Mouse (Mus musculus): ENCODE data around the gene Mybl2.

Mybl2 gene

DNA sequence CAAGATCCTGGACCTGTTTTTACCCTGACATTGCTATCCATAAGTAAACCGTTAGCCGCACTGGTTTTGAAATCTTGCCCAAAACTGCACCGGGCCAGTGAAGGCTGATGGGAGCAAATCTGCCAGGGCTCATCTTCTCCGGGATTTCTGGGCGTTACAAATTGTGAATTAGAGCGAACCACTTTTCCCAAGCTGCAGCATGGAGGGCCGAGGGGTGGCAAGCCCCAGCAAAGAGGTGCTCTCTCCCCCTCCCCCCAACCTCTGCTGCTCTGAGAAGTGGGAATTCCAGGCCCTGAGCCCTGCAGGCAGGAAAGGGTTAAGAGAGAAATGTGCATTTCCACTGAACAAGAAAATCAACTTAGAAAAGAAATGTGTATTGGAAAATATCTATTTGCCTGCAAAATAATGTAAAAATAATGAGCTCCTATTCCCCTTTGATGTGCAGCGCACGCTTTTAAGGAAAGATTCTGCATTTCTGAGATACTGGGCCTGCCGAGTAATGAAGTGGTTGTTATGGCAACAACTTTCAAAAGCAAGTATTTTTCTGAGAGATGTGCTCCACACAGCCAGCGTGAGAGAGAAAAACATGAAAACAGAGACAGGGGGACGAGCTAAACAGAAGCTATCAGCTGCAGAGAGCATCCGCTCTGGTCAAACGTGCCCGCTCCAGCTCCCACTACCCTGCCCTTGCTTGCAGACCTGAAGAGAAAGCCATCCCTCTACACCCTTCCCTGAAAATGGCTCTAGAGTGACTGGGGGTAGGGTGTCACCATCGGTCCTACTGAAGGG lies 57.1 kb downstream of the Mybl2 start:
- DNase-seq (ENCODE audit: low spot score), result no peak

GRCm38 (mm10) chr2:163120626-163121352 lies 66.3 kb downstream of the Mybl2 start:
- DNase-seq (ENCODE audit: low spot score), result no peak

GRCm38 (mm10) chr2:163121353-163121660 lies 66.8 kb downstream of the Mybl2 start:
- DNase-seq (ENCODE audit: low spot score), result no peak

DNA sequence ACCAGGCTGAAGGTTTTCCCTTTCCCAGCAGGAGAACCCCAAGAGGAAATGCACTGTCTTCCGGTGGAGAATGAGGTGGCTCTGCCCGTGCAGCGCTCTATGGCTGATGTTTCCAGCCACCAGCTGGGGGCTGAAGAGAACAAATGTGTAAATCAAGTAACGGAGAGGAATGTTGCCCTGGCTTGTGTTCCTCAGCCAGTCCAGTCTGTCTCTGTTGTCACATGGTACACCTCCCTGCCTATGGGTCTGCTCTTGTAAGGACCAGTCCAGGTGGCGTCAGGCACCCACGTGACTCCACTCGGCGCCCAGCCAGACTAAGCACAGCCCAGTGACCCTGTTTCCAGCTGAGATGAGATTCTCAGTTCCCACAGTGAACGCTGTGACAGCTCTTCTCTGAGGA lies 67.8 kb downstream of the Mybl2 start:
- DNase-seq (ENCODE audit: low spot score), result no peak

GRCm38 (mm10) chr2:163123496-163123895 lies 69.0 kb downstream of the Mybl2 start:
- DNase-seq (ENCODE audit: low spot score), result no peak

DNA sequence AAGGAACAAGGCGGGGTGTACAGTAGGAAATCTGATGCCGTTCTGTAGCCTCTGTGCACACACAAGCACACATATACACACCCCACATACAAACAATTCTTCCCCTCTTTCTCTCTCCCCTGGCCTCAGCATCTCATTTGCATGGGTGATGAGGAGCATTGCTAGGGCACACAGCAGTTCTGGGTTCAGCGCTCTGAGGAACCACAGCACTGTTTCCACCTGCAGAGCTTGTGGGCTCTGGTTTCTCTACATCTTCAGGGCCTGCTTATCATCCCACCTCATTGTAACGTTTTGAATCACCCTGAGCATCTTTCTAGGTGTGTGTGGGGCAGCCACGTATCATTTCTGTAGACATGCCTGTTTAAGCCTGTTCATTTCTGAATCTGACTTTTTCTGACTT lies 76.3 kb downstream of the Mybl2 start:
- no peak for DNase-seq (ENCODE audit: low spot score)

DNA sequence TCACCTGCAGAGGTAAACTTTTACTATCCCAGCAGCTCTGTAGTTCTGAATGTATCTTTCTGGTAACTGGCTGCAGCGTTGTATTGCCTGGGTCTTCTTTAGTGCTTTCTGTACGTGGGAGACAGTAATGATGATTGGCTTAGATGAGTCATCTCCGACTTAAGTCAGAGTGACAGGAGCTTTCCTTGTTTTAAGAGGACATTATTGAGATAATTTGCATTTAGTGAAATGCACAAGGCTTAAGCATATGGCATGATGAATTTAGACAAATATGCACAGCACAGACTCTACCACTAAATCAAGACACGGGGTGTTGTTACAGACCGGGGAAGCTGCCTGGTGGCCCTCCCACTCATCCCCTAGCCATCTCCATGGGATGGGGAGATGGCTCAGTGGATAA lies 77.8 kb downstream of the Mybl2 start:
- no peak for DNase-seq (ENCODE audit: low spot score)
